Mouse (Mus musculus) adrenal gland, postnatal 10 days (tissue): ENCODE measurements around the gene Grm7. TPM values are rescaled to one million over a fixed set of nuclear protein-coding genes. Genes with fewer than 3 reads are reported as not detected.

Source experiments
- DNase-seq: peaks from one replicate; pipeline ENCODE4 v3.0.0; 2021; ENCODE audit warnings: mixed read lengths
- total RNA-seq, 2 experiments: library from RNA; stranded (reverse); gene quantifications; 2 replicates each; pipeline ENCODE4 v1.2.3; 2021

Gene Grm7
- total RNA-seq, 2 experiments from 2014 or later: 0.90 to 1.5 TPM

- no peak for DNase-seq
Observed at GRCm38 (mm10) chr6:111561347-111561746, 916.0 kb downstream of the Grm7 start.

- DNase-seq: no peak
Observed at GRCm38 (mm10) chr6:111571471-111572088, 926.2 kb downstream of the Grm7 start.

- DNase-seq: no peak
Observed at GRCm38 (mm10) chr6:111584851-111585250, 939.5 kb downstream of the Grm7 start.

GRCm38 (mm10) chr6:111587572-111587971, 942.2 kb downstream of the Grm7 start:
- no peak for DNase-seq

GRCm38 (mm10) chr6:111601892-111602654, 956.7 kb downstream of the Grm7 start:
- peak; percentile 7 for DNase-seq

- no peak for DNase-seq
Observed at GRCm38 (mm10) chr6:111610396-111610795, 965.0 kb downstream of the Grm7 start.

GRCm38 (mm10) chr6:111613834-111614233, 968.5 kb downstream of the Grm7 start:
- DNase-seq: no peak
